Mouse (Mus musculus) WW6 (cell line): ENCODE results near the gene Slc29a1.

ENCODE experiments used
- DNase-seq: peaks from one replicate; pipeline ENCODE4 v3.0.0-alpha.2; 2013; ENCODE audit warnings: low read depth, low spot score

Slc29a1 gene

GRCm38 (mm10) chr17:45551816-45552451 lies 47.5 kb downstream of the Slc29a1 start:
- DNase-seq = no peak

DNA sequence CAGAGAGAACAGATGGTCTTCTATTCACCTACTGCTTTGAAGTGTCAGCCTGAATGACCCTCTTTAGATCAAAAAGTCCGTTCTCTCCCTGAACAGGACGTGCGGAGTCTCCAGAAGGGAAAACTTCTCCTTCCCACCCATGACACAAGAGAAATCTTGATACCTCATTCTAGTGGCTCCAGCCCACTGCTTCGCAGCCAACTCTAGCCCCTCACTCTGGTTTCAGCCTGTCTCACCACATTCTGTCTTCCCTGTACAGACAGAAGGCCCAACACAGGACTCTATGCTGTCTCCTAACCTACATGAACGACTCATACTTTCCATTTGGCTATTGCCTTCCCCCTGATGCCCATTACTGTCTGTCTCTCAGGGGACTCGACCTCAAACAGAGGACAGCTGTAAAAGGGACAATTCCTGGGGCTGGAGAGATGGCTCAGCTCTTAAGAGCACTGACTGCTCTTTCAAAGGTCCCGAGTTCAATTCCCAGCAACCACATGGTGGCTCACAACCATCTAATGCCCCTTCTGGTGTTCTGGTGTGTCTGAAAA lies 48.1 kb downstream of the Slc29a1 start:
- DNase-seq = no peak

GRCm38 (mm10) chr17:45550253-45550652 lies 49.2 kb downstream of the Slc29a1 start:
- no peak for DNase-seq

GRCm38 (mm10) chr17:45549617-45550181 lies 49.7 kb downstream of the Slc29a1 start, which contains the start of gene Tmem151b:
Gene Tmem151b, minus strand, starts transcription at chr17:45549677.
- DNase-seq = no peak

DNA sequence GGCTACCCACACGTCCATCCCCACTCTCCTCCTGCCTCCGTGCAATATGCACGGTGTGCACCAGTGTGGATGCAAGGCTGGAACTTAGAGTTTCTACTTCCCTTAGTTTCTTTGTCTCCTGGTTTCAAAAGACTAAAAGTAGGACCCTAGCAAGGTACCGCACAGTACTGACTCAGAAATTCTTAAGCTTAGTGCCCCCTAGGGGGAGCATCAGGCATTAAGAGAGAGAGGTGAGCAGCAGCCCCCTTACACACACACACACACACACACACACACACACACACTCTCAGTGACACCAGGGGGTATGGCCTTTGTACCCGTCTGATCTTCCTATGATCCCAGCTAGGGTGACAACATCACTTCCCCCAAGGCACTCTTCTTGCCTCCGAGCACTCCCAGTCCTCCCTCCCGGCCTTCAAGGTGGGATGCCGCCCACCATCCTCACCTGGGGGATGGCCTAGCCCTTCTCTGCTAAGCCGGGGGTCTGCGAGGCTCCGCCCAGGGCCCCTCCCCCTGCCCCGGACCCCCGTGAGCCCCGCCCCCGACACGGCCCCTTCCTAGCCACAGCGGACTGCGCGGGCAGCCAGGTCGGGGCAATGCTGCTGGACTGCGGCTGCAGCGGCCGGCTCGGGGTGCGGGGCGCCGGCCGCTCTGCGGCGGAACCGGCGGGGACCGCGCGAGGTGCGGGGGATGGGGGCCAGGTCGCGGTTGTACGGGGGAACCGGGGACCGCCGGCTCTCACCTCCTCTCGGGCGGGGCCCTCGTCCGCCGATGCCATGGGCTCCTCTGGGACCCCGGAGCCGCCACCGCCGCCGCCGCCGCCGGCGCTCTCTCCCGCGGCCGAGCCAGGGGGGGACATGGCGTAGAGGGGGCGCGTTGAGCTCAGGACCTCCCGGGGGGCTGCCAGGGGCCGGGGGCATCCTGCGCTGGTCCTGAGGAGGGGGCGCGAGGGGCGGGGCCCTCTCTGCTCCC lies 50.6 kb downstream of the Slc29a1 start:
- no peak for DNase-seq

- no peak for DNase-seq
Measured at GRCm38 (mm10) chr17:45547461-45548190, 51.8 kb downstream of the Slc29a1 start.

- DNase-seq = no peak
Measured at GRCm38 (mm10) chr17:45546941-45547340, 52.5 kb downstream of the Slc29a1 start.

GRCm38 (mm10) chr17:45545278-45545961 lies 54.0 kb downstream of the Slc29a1 start:
- DNase-seq = no peak

DNA sequence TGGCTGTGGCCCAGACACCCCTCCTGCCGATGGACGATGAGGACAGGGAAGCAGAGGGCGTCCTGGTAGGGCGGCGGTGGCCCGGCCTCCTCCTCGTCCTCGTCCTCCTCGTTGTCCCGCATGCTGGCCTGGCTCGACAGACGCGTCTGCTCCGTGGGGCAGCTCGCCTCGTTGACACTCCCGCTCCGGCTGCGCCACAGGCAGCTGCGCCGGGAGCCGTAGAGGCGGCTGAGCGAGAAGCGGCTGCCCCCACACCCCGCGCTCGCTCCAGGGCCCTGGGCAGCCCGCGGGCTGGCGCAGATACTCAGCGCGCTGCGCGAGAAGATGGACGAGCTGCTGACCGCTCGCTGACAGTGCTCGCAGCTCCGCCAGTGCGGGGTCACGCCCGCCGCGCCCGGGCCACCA lies 54.5 kb downstream of the Slc29a1 start:
- no peak for DNase-seq

DNA sequence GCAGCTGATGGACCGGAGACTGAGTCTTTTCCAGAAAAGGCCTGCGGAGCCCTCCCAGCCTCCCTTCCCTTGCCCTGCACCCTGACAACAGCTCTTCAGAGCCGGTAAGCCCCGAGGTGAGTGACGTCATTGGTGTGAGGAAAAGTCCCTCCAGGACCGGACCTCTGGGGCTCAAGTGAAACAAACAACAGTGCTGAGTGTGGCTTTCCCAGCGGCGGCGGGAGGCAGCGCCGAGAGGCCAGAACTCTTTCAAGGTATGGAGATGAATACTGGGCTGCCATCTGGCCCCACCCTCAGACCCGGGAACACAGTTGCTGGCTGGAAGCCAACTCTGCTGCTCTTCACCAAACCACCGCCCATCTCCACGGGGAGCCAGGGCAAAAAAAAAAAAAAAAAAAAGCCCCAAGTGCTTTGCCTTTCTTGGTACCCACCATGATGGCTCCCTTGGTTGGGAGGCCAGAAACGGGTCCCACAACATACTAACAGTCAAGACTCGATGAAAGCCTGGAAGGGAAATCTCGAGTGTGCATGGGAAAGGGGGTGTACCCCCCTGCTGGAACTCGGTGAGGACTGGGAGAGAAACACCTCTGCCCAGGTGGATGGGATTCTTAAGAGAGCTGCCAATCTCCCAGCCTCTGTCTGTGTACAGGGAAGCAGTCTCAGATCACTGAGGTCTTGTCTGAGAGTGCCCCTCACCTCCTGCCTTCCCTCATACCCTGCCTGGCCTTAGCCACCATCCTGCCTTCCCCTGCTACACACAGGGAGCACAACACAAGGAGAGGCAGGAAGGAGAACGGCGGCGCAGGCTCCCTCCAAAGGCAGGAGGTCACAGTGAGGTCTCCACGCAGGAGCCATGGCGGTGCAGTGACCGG lies 55.2 kb downstream of the Slc29a1 start:
- no peak for DNase-seq

- DNase-seq = no peak
Measured at GRCm38 (mm10) chr17:45543115-45543514, 56.3 kb downstream of the Slc29a1 start.

DNA sequence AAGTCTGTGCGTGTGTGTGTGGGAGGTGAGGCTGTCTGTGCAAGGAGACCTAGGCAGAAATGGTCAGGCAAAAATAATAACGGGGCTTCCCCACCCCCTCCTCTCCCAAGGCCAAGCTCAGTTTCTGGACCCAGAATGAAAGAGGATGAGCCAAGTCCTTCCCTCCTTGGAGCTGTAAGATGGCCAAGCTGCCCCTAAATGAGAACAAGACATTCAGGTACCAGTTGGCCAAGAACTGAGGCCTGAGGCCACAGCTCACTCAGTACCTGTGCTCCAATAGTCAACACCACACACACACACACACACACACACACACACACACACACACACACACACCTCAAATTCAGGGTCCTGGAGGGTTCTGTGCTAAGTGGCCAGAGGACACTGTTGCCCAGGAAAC lies 56.7 kb downstream of the Slc29a1 start:
- DNase-seq = no peak

- no peak for DNase-seq
Measured at GRCm38 (mm10) chr17:45542129-45542528, 57.3 kb downstream of the Slc29a1 start.

- DNase-seq = no peak
Measured at GRCm38 (mm10) chr17:45539664-45540063, 59.7 kb downstream of the Slc29a1 start.

DNA sequence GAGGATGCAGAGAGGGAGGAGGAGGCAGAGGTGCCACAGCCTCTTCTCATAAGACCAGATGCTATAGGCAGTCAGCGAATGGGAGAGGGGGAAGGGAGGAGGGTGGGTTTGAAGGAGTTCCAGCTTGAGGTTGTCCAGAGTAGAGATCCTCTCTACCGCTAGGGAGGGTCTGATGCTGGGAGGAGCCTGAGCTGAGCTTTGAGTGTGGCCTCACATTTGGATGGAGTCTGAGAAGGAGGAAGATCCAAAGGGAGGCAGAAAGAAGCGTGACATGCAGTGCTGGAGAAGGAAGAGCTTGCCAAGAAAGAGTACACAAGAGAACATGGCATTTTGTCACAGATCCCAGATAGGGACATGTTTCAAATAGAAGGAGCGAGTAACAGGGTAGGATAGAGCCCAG lies 61.0 kb downstream of the Slc29a1 start:
- no peak for DNase-seq

GRCm38 (mm10) chr17:45536264-45536663 lies 63.1 kb downstream of the Slc29a1 start:
- no peak for DNase-seq
